Mouse (Mus musculus) hindbrain, embryonic 16.5 days (tissue): ENCODE measurements at regions not wholly inside any gene's neighbourhood (a gene's known extent, or its start where the extent isn't known, plus 50 kb on each side); places are given as distances from the start of the nearest gene placed in this dataset.

Experiments
- ATAC-seq: fragments of 200-750 bp; cut with Nextera tagmentation; 2 replicates; pipeline ENCODE4 v1.8.0; 2017; ENCODE audit warnings: moderate TSS enrichment, moderate library complexity
- H3K27ac ChIP-seq: fragments of 300-500 bp; sonication (generic); 2 replicates; pipeline ENCODE4 v1.5.1; 2014; ENCODE audit warnings: low read depth, mild to moderate bottlenecking, control low read depth, low read length, moderate library complexity
- H3K27me3 ChIP-seq: fragments of 300-500 bp; sonication (generic); replicated peaks from 2 replicates; pipeline ENCODE4 v1.6.1; 2014; ENCODE audit warnings: low read length; ENCODE audit not compliant: control insufficient read depth, insufficient read depth
- H3K36me3 ChIP-seq: fragments of 300-500 bp; sonication (generic); 2 replicates; pipeline ENCODE4 v1.6.1; 2014; ENCODE audit warnings: mild to moderate bottlenecking, low read length, moderate library complexity, mixed read lengths; ENCODE audit not compliant: control insufficient read depth, insufficient read depth
- H3K4me1 ChIP-seq: fragments of 300-500 bp; sonication (generic); 2 replicates; pipeline ENCODE4 v1.6.1; 2014; ENCODE audit warnings: low read depth, low read length; ENCODE audit not compliant: control insufficient read depth, insufficient read depth
- H3K4me2 ChIP-seq: fragments of 300-500 bp; sonication (generic); 2 replicates; pipeline ENCODE4 v1.6.1; 2014; ENCODE audit warnings: mild to moderate bottlenecking, low read length, control low read depth, moderate library complexity
- H3K4me3 ChIP-seq: fragments of 300-500 bp; sonication (generic); 2 replicates; pipeline ENCODE4 v1.5.1; 2014; ENCODE audit warnings: mild to moderate bottlenecking, low read length, control low read depth, moderate library complexity
- H3K9ac ChIP-seq: fragments of 300-500 bp; sonication (generic); 2 replicates; pipeline ENCODE4 v1.6.1; 2014; ENCODE audit warnings: low read depth, mild to moderate bottlenecking, control low read depth, low read length, moderate library complexity
- H3K9me3 ChIP-seq: fragments of 300-500 bp; sonication (generic); 2 replicates; pipeline ENCODE4 v1.6.1; 2014; ENCODE audit warnings: mild to moderate bottlenecking, low read length, moderate library complexity; ENCODE audit not compliant: control insufficient read depth
- WGBS: fragments of 180-500 bp; shearing (Covaris S2); extraction: QIAGEN DNeasy Blood & Tissue Kit; methylation state at CpG from one replicate; pipeline ENCODE4 v1.1.7; 2014; 5-methylcytosine and 5-hydroxymethylcytosine counted together

DNA sequence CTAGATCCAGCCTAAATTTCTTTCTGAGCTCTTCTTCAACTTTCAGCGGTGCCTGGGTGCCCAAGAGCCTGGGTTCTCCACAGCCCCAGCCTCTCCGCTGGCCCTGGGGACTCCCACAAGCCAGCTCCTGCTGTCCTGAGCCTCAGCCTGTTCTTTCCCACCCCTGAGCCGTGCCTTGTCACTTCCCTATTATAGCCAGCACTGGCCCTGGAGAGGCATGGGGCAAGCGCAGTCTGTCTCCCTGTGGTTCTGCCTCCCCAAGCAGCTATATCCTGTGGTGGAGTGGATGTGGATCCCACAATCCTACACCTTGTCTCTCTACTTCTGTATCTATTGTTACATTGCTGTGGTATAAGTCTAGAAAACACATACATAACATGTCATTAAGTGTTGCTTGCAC is 128.6 kb upstream of the Hgf start:
- no peak for ATAC-seq
- Histone ChIP-seq H3K9me3 (no peaks in the 10 kb centered on the region), H3K4me2 (no peak overlapping the region), H3K36me3 (no peaks in the 10 kb centered on the region), H3K4me3 (no peak overlapping the region), H3K27ac (no peak overlapping the region), H3K9ac (no peak overlapping the region), H3K27me3 (no peaks in the 10 kb centered on the region), H3K4me1 (no peaks in the 10 kb centered on the region)
- 73% methylated on average over 4 of the region's 4 CpGs for WGBS

- no peaks in the 10 kb centered on the region for H3K36me3 ChIP-seq
- 47% methylated on average over 8 of the region's 8 CpGs for WGBS
- no peaks in the 10 kb centered on the region for H3K9me3 ChIP-seq
- no peaks in the 10 kb centered on the region for H3K4me1 ChIP-seq
- no peaks in the 10 kb centered on the region for H3K27me3 ChIP-seq
- H3K27ac ChIP-seq, result no peak overlapping the region
- ATAC-seq, result no peak
- no peak overlapping the region for H3K4me3 ChIP-seq
- H3K4me2 ChIP-seq, result no peak overlapping the region
- no peak overlapping the region for H3K9ac ChIP-seq
These were observed 128.0 kb upstream of the Hgf start for GRCm38 (mm10) chr5:16425302-16425701.

- Histone ChIP-seq H3K9me3 (no peaks in the 10 kb centered on the region), H3K9ac (no peak overlapping the region), H3K4me3 (no peak overlapping the region), H3K4me1 (no peaks in the 10 kb centered on the region), H3K36me3 (no peaks in the 10 kb centered on the region), H3K4me2 (no peak overlapping the region), H3K27me3 (no peaks in the 10 kb centered on the region), H3K27ac (no peak overlapping the region)
- no peak for ATAC-seq
- 37% methylated on average over 2 of the region's 2 CpGs for WGBS
These were observed 127.0 kb upstream of the Hgf start for GRCm38 (mm10) chr5:16426306-16426705.

GRCm38 (mm10) chr5:16434586-16434985 is 118.7 kb upstream of the Hgf start:
- Histone ChIP-seq H3K27ac (no peak overlapping the region), H3K4me1 (no peaks in the 10 kb centered on the region), H3K9me3 (no peaks in the 10 kb centered on the region), H3K27me3 (no peaks in the 10 kb centered on the region), H3K9ac (no peak overlapping the region), H3K4me3 (no peak overlapping the region), H3K4me2 (no peak overlapping the region), H3K36me3 (no peaks in the 10 kb centered on the region)
- ATAC-seq, result no peak
- 91% methylated on average over 3 of the region's 3 CpGs for WGBS

- no peaks in the 10 kb centered on the region for H3K36me3 ChIP-seq
- H3K9me3 ChIP-seq, result no peaks in the 10 kb centered on the region
- no peak for ATAC-seq
- WGBS, result 56% methylated on average over 1 of the region's 1 CpGs
- H3K4me1 ChIP-seq, result no peaks in the 10 kb centered on the region
- H3K27ac ChIP-seq, result no peak overlapping the region
- H3K27me3 ChIP-seq, result no peaks in the 10 kb centered on the region
- no peak overlapping the region for H3K4me3 ChIP-seq
- H3K9ac ChIP-seq, result no peak overlapping the region
- no peak overlapping the region for H3K4me2 ChIP-seq
These were observed 108.2 kb upstream of the Hgf start for GRCm38 (mm10) chr5:16445056-16445455.

GRCm38 (mm10) chr5:16446977-16447376 is 106.3 kb upstream of the Hgf start:
- no peak overlapping the region for H3K9ac ChIP-seq
- WGBS, result 56% methylated on average over 1 of the region's 1 CpGs
- H3K4me2 ChIP-seq, result no peak overlapping the region
- H3K36me3 ChIP-seq, result no peaks in the 10 kb centered on the region
- H3K4me3 ChIP-seq, result no peak overlapping the region
- H3K4me1 ChIP-seq, result no peaks in the 10 kb centered on the region
- H3K27me3 ChIP-seq, result no peaks in the 10 kb centered on the region
- ATAC-seq, result no peak
- no peaks in the 10 kb centered on the region for H3K9me3 ChIP-seq
- H3K27ac ChIP-seq, result no peak overlapping the region

GRCm38 (mm10) chr5:16461795-16462194 is 91.5 kb upstream of the Hgf start:
- no peaks in the 10 kb centered on the region for H3K9me3 ChIP-seq
- no peaks in the 10 kb centered on the region for H3K36me3 ChIP-seq
- ATAC-seq, result no peak
- H3K27me3 ChIP-seq, result no peaks in the 10 kb centered on the region
- no peak overlapping the region for H3K27ac ChIP-seq
- H3K4me2 ChIP-seq, result no peak overlapping the region
- WGBS, result 81% methylated on average over 2 of the region's 2 CpGs
- no peak overlapping the region for H3K9ac ChIP-seq
- H3K4me3 ChIP-seq, result no peak overlapping the region
- no peaks in the 10 kb centered on the region for H3K4me1 ChIP-seq

DNA sequence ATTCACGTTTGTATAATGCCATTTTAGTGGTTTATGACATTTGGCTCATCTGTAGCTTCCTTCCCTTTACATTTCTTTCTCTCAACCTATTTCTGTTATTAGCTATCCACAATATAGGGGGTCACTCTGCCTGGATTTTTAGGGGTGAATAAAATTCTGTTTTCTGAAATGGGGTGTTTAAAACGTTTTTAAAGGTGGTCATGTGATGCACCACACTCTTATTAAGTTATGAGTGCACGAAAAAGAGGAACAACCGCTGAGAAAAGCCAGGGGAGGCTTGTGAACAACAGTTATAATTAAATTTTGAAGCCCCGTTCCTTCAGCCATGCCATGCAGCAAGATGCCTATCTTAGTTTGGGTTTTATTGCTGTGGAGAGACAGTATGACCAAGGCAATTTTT is 87.0 kb upstream of the Hgf start:
- Histone ChIP-seq H3K27me3 (no peaks in the 10 kb centered on the region), H3K9me3 (no peaks in the 10 kb centered on the region), H3K4me1 (no peaks in the 10 kb centered on the region; the same call in 1 of the 2 replicates), H3K4me3 (no peak overlapping the region), H3K27ac (no peak overlapping the region), H3K4me2 (no peak overlapping the region), H3K36me3 (no peaks in the 10 kb centered on the region), H3K9ac (no peak overlapping the region)
- ATAC-seq, result no peak
- WGBS, result 77% methylated on average over 5 of the region's 5 CpGs

DNA sequence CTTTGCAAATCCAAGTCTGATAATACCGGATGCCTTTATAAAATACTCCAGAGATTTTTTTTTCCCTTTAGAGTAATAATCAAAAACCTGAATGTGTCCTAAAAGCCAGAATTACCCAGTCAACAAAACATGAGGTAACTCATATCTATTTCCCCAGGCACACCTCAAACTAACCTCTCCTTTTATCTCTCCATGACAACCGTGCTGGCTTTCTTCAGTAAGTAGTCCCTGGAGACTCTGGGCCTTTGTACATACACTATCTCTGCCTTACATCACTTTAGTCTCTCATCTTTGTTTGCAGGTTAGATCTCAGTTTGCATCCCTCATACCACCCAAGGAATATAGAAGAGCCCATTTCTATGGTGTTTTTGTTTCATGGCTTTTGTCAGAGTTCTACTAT is 84.7 kb upstream of the Hgf start:
- Histone ChIP-seq H3K9me3 (no peaks in the 10 kb centered on the region), H3K36me3 (no peaks in the 10 kb centered on the region), H3K4me2 (no peak overlapping the region), H3K4me1 (no peaks in the 10 kb centered on the region; the same call in 1 of the 2 replicates), H3K27ac (no peak overlapping the region), H3K4me3 (no peak overlapping the region), H3K9ac (no peak overlapping the region), H3K27me3 (no peaks in the 10 kb centered on the region)
- ATAC-seq, result no peak
- 79% methylated on average over 2 of the region's 2 CpGs for WGBS

DNA sequence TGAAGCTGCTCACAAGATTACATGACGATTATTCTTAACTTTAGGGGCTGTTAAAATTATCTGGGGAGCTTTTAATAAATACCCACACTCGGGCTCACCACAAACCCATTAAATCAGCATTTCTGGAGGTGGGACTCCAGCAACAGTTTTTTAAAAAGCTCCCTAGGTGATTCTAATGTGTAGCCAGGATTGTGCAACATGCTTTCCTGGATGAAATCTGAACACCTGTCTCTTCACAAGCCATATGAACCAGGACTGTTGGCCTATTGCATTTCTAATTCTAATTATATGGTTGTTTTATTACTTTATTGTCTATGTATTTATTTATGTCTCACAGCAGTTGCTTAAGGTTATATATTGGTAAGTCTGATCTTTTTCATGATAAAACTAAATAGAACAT is 84.1 kb upstream of the Hgf start:
- Histone ChIP-seq H3K9ac (no peak overlapping the region), H3K9me3 (no peaks in the 10 kb centered on the region), H3K36me3 (no peaks in the 10 kb centered on the region), H3K4me2 (no peak overlapping the region), H3K4me1 (no peaks in the 10 kb centered on the region; the same call in 1 of the 2 replicates), H3K4me3 (no peak overlapping the region), H3K27me3 (no peaks in the 10 kb centered on the region), H3K27ac (no peak overlapping the region)
- 81% methylated on average over 2 of the region's 2 CpGs for WGBS
- no peak for ATAC-seq
